Mouse (Mus musculus) ES-Bruce4 (cell line): ENCODE measurements at regions not wholly inside any gene's neighbourhood (a gene's known extent, or its start where the extent isn't known, plus 50 kb on each side); places are given as distances from the start of the nearest gene placed in this dataset.

Source experiments
- H3K27ac ChIP-seq: 2 replicates; pipeline ENCODE4 v1.5.1; 2012; ENCODE audit warnings: low read length, inconsistent platforms; ENCODE audit not compliant: insufficient read depth
- H3K27me3 ChIP-seq: 2 replicates; pipeline ENCODE4 v1.6.1; 2012; ENCODE audit warnings: mild to moderate bottlenecking, low read length, inconsistent platforms; ENCODE audit not compliant: control insufficient read depth, poor library complexity, insufficient read depth, severe bottlenecking
- H3K36me3 ChIP-seq: 2 replicates; pipeline ENCODE4 v1.6.1; 2012; ENCODE audit warnings: inconsistent platforms, mild to moderate bottlenecking, low read length, moderate library complexity; ENCODE audit not compliant: control insufficient read depth, poor library complexity, insufficient read depth, severe bottlenecking
- H3K4me1 ChIP-seq: one replicate; pipeline ENCODE4 v1.8.1; 2011; ENCODE audit warnings: low read length; ENCODE audit not compliant: control insufficient read depth, insufficient read depth
- H3K4me3 ChIP-seq: 2 replicates; pipeline ENCODE4 v1.5.1; 2011; ENCODE audit warnings: low read depth, mild to moderate bottlenecking, low read length
- H3K9ac ChIP-seq: 2 replicates; pipeline ENCODE4 v1.6.1; 2012; ENCODE audit warnings: low read depth, mild to moderate bottlenecking, inconsistent platforms; ENCODE audit not compliant: poor library complexity, severe bottlenecking
- H3K9me3 ChIP-seq: replicated peaks from 2 replicates; pipeline ENCODE4 v1.6.1; 2012; ENCODE audit warnings: mild to moderate bottlenecking, low read length, inconsistent platforms; ENCODE audit not compliant: control insufficient read depth, poor library complexity, insufficient read depth, severe bottlenecking
- CTCF ChIP-seq: IDR thresholded peaks from one replicate; pipeline ENCODE4 v1.8.1; 2011; ENCODE audit warnings: low read depth, low read length
- EP300 ChIP-seq: IDR thresholded peaks from 2 replicates; pipeline ENCODE4 v1.6.1; 2011; ENCODE audit warnings: low read depth, low read length; ENCODE audit not compliant: insufficient read depth
- POLR2A ChIP-seq: IDR thresholded peaks from one replicate; pipeline ENCODE4 v1.8.1; 2011; ENCODE audit warnings: low read length; ENCODE audit not compliant: insufficient read depth

DNA sequence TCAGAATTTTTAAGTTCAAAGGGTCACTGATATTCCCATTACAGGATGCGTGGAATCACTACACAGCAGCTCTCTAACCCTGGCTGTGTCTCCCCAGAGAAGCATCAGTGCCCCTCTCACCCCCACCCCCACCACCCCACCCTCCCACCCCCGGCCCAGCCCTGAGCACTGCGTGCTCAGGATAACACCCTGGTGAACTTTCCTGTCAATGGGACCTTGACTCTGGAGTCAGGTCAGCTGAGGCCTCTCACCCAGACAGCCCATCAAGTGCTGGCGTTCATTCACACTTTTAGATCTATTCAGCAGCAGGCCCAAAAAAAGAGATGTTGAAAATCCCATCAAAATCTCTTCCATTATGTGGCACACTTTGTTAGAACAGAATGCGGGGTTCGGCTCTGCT lies 148.6 kb upstream of the Lef1 start:
- Histone ChIP-seq H3K4me3 (no peak overlapping the region), H3K9ac (no peak overlapping the region), H3K27me3 (no peaks in the 10 kb centered on the region), H3K9me3 (peaks cover 6% of the 10 kb centered on the region), H3K4me1 (no peaks in the 10 kb centered on the region), H3K27ac (no peak overlapping the region), H3K36me3 (no peaks in the 10 kb centered on the region)
- TF ChIP-seq POLR2A (no peak), EP300 (no peak), CTCF (no peak)

DNA sequence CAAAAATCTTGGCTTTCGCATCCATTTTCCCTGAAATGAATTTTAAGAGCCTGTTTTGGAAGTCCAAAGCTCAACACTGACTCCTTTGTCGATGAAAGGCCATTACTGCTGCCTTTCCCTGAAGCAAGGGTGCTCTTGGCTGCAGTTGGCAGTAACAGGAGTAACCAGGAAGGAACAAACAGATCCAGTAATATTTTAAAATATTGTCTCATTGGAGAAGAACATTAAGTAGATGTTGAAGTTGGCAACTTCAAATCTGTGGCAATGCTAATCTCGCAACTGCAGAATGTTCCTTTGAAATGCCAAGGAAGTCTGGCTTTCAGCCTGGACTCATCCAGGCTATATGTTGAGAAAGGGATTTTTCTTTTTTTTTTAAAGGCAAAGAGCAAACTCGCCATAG lies 154.3 kb upstream of the Lef1 start:
- TF ChIP-seq CTCF: no peak
- no peak overlapping the region for H3K9ac ChIP-seq
- H3K4me3 ChIP-seq: no peak overlapping the region
- no peak overlapping the region for H3K27ac ChIP-seq
- no peaks in the 10 kb centered on the region for H3K27me3 ChIP-seq
- no peaks in the 10 kb centered on the region for H3K4me1 ChIP-seq
- no peaks in the 10 kb centered on the region for H3K36me3 ChIP-seq
- peaks cover 6% of the 10 kb centered on the region for H3K9me3 ChIP-seq

DNA sequence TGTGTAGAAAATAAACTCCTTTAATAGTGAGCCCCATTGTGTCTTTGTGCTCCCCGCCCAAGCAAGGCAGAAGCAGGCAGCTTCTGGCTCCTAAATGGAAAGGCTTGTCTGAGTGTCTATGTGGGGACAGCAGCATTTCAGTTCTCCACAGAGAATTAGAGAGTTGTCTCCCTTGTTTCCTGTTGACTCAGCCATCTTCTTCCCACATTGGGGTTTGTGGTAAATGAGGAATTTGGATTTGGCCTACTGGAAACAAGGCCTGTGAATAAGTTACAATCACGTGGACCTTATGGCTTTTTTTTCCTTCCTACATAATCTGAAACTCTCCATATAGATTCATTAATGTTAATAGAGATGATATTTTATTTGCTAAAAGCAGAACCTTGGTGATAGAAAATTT lies 158.9 kb upstream of the Lef1 start:
- no peak overlapping the region for H3K9ac ChIP-seq
- H3K9me3 ChIP-seq: no peaks in the 10 kb centered on the region
- no peaks in the 10 kb centered on the region for H3K4me1 ChIP-seq
- no peaks in the 10 kb centered on the region for H3K27me3 ChIP-seq
- TF ChIP-seq EP300 (no peak), CTCF (no peak), POLR2A (no peak)
- H3K36me3 ChIP-seq: no peaks in the 10 kb centered on the region
- no peak overlapping the region for H3K4me3 ChIP-seq
- no peak overlapping the region for H3K27ac ChIP-seq

DNA sequence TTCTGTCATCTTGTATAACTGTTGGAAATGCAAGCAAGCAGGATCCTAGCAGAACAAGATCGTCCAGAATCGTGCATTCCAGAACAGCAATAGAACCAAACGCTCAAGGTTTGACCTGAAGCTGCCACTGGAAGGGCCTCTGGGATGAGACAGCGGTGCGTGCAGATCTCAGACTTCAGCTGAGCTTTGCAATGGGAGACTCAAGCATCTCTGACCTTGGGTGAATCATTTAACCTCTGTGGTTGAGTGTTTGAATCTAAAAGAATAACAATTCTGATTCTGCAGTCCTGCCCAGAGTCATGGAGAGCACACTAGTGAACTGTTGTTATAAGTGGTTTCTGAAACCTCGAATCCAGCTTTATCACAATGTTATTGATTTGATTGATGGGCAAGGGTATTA lies 159.4 kb upstream of the Lef1 start:
- H3K36me3 ChIP-seq: no peaks in the 10 kb centered on the region
- no peaks in the 10 kb centered on the region for H3K4me1 ChIP-seq
- no peak for TF ChIP-seq EP300
- no peak for TF ChIP-seq POLR2A
- no peak for TF ChIP-seq CTCF
- H3K9ac ChIP-seq: no peak overlapping the region
- H3K4me3 ChIP-seq: no peak overlapping the region
- no peak overlapping the region for H3K27ac ChIP-seq
- H3K27me3 ChIP-seq: no peaks in the 10 kb centered on the region
- no peaks in the 10 kb centered on the region for H3K9me3 ChIP-seq

DNA sequence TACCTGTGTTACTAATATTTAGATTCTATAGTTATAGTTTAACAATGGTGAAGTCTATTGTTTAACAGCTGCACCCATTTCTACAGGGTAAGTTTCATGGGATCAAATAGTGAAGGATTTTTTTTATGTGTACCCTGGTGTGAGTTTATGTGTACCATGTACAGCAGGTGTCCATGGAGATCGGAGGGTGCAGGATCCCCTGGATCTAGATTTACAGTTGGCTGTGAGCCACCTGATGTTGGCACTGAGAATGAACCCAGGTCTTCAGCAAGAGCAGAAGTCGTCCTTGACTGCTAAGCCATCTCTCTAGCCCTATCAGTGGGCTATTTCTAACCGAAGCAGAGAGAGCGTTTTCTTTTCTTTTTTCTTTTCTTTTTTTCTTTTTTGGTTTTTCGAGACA lies 162.4 kb upstream of the Lef1 start:
- Histone ChIP-seq H3K27me3 (no peaks in the 10 kb centered on the region), H3K4me3 (no peak overlapping the region), H3K9me3 (no peaks in the 10 kb centered on the region), H3K4me1 (no peaks in the 10 kb centered on the region), H3K9ac (no peak overlapping the region), H3K27ac (no peak overlapping the region), H3K36me3 (no peaks in the 10 kb centered on the region)
- TF ChIP-seq POLR2A (no peak), CTCF (no peak), EP300 (no peak)

DNA sequence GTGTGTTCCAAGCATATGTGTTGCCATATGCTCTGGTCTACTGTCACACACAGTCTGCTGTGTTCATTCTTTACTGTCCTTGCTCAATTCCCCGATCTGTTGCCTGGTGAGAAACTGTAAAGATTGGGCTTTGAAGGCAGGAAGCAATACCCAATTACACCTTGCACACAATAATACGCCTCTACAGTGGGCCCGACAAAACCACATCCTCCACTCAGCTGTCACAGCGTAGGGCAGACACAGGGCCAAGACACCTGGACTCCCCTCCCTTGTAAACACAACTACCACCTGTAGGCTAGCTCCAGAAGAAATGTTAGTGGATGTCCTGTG lies 163.0 kb upstream of the Lef1 start:
- TF ChIP-seq EP300 (no peak), CTCF (no peak), POLR2A (no peak)
- H3K4me1 ChIP-seq: no peaks in the 10 kb centered on the region
- H3K9me3 ChIP-seq: no peaks in the 10 kb centered on the region
- no peak overlapping the region for H3K4me3 ChIP-seq
- H3K27ac ChIP-seq: no peak overlapping the region
- no peaks in the 10 kb centered on the region for H3K36me3 ChIP-seq
- no peak overlapping the region for H3K9ac ChIP-seq
- H3K27me3 ChIP-seq: no peaks in the 10 kb centered on the region
